In genomic region chr7:111084443-111084842, GRCm38 (mm10) we compare ENCODE assay signal across 13 mouse cellular contexts. TPM values are rescaled to one million over a fixed set of nuclear protein-coding genes. Genes with fewer than 3 reads are reported as not detected.
DNase-seq lines count a peak whose midpoint lies in the region; ATAC-seq and TF ChIP-seq lines count a peak whose summit lies in the region.
"Had no signal": no experiment of that assay in that cellular context is flagged by ENCODE, and none has a peak within 500 bp of the region (broad histone marks: within the 10 kb centered on the region; RNA-seq: fewer than 3 reads in every experiment).

No protein-coding gene starts in this region.

- TF ChIP-seq CTCF in heart, adult 2 months (IDR thresholded peaks at IDR 0.05), result peak; percentile 23; the same call in 1 of the 2 replicates

- H3K4me1 ChIP-seq in heart, adult 2 months (ENCODE audit: control insufficient read depth, insufficient read depth, low read length), result peaks cover 2% of the 10 kb centered on the region; the same call in 1 of the 2 replicates
- peaks cover 29% of the 10 kb centered on the region for H3K4me1 ChIP-seq in midbrain, embryonic 10.5 days
- peaks cover 22% of the 10 kb centered on the region for H3K4me1 ChIP-seq in midbrain, embryonic 13.5 days (replicated peaks)
- H3K4me1 ChIP-seq in liver, embryonic 11.5 days (replicated peaks; ENCODE audit: control insufficient read depth, insufficient read depth, low read length), result peaks cover 19% of the 10 kb centered on the region

- TF ChIP-seq EP300 in heart, adult 2 months (IDR thresholded peaks at IDR 0.05; ENCODE audit: insufficient read depth, low read depth, low read length), result no peak

- H3K79me2 ChIP-seq in heart, adult 2 months (replicated peaks; ENCODE audit: control insufficient read depth, insufficient read depth, low read length), result no peaks in the 10 kb centered on the region

- ATAC-seq in midbrain, embryonic 13.5 days, result no peak
- no peak for ATAC-seq in liver, embryonic 11.5 days (replicated peaks; ENCODE audit: low FRiP score)

- WGBS in heart, adult 2 months, result 52% methylated on average over 2 of the region's 2 CpGs
- 94% methylated on average over 2 of the region's 2 CpGs for WGBS in midbrain, embryonic 10.5 days
- 69% methylated on average over 2 of the region's 2 CpGs for WGBS in midbrain, embryonic 13.5 days
- WGBS in liver, embryonic 11.5 days, result 69% methylated on average over 2 of the region's 2 CpGs

- H3K27me3 ChIP-seq in heart, adult 2 months (ENCODE audit: control insufficient read depth, insufficient read depth, low read length), result no peaks in the 10 kb centered on the region
- H3K27me3 ChIP-seq in midbrain, embryonic 10.5 days (ENCODE audit: low read depth, poor library complexity, severe bottlenecking), result no peaks in the 10 kb centered on the region
- H3K27me3 ChIP-seq in midbrain, embryonic 13.5 days, result no peaks in the 10 kb centered on the region
- no peaks in the 10 kb centered on the region for H3K27me3 ChIP-seq in liver, embryonic 11.5 days (replicated peaks; ENCODE audit: control insufficient read depth, insufficient read depth, low read length)
- H3K27me3 ChIP-seq: embryonic facial prominence, embryonic 12.5 days had no signal

- no peak for DNase-seq in heart, adult 2 months
- no peak for DNase-seq in heart, adult 18-20 months
- DNase-seq in midbrain, embryonic 10.5 days (ENCODE audit: low spot score), result no peak
- DNase-seq in liver, embryonic 11.5 days (ENCODE audit: low spot score), result no peak
- peak; percentile 15 for DNase-seq in naive thymus-derived CD4-positive, alpha-beta T cell, adult 2 months (ENCODE audit: low read depth)
- no peak for DNase-seq in gastrocnemius, postnatal 4 days (ENCODE audit: low spot score in 2 of 2)
- DNase-seq: adrenal gland, adult 8-10 months; cerebellum, postnatal 36 days; kidney, adult 9 months; right cerebral cortex, postnatal 25 days; thymus, postnatal 36 days had no signal

- no peak for TF ChIP-seq POLR2A in heart, adult 2 months (IDR thresholded peaks at IDR 0.05; ENCODE audit: insufficient read depth, low read depth, low read length)

- H3K36me3 ChIP-seq in heart, adult 2 months (ENCODE audit: control insufficient read depth, insufficient read depth, low read length), result peaks cover 23% of the 10 kb centered on the region
- H3K36me3 ChIP-seq in midbrain, embryonic 10.5 days, result peaks cover 23% of the 10 kb centered on the region
- H3K36me3 ChIP-seq in midbrain, embryonic 13.5 days, result peaks cover 20% of the 10 kb centered on the region
- H3K36me3 ChIP-seq in liver, embryonic 11.5 days (ENCODE audit: control insufficient read depth, insufficient read depth, low read length), result peaks cover 19% of the 10 kb centered on the region

- H3K9ac ChIP-seq in heart, adult 2 months (ENCODE audit: low read depth, low read length), result no peak overlapping the region
- no peak overlapping the region for H3K9ac ChIP-seq in midbrain, embryonic 13.5 days (replicated peaks)
- no peak overlapping the region for H3K9ac ChIP-seq in liver, embryonic 11.5 days (ENCODE audit: low read depth, low read length)

- H3K4me2 ChIP-seq in midbrain, embryonic 13.5 days (replicated peaks), result no peak overlapping the region
- peak overlapping the region; percentile 12; the same call in 1 of the 2 replicates for H3K4me2 ChIP-seq in liver, embryonic 11.5 days

- intact Hi-C loops in heart, adult 2 months (cut with DNase I), result loop anchor here (5.0 kb wide), 1 partner anchor 73 kb away; no protein-coding TSS in a partner anchor

- H3K27ac ChIP-seq in heart, adult 2 months, result peak overlapping the region; percentile 96; the same call in 1 of the 2 replicates
- peak overlapping the region; percentile 100; the same call in 1 of the 2 replicates for H3K27ac ChIP-seq in midbrain, embryonic 10.5 days (replicated peaks)
- H3K27ac ChIP-seq in midbrain, embryonic 13.5 days, result no peak overlapping the region
- peak overlapping the region; percentile 25 for H3K27ac ChIP-seq in liver, embryonic 11.5 days (ENCODE audit: low read depth, low read length)

- H3K4me3 ChIP-seq in heart, adult 2 months, result no peak overlapping the region; the same call in 1 of the 2 replicates
- H3K4me3 ChIP-seq in midbrain, embryonic 10.5 days, result no peak overlapping the region; the same call in 1 of the 2 replicates
- H3K4me3 ChIP-seq in midbrain, embryonic 13.5 days (replicated peaks), result no peak overlapping the region
- no peak overlapping the region for H3K4me3 ChIP-seq in liver, embryonic 11.5 days (ENCODE audit: low read depth, low read length)

- no peaks in the 10 kb centered on the region; the same call in 1 of the 2 replicates for H3K9me3 ChIP-seq in midbrain, embryonic 10.5 days (replicated peaks)
- no peaks in the 10 kb centered on the region for H3K9me3 ChIP-seq in midbrain, embryonic 13.5 days
- H3K9me3 ChIP-seq in liver, embryonic 11.5 days (ENCODE audit: control insufficient read depth, low read length), result no peaks in the 10 kb centered on the region
- H3K9me3 ChIP-seq: embryonic facial prominence, embryonic 12.5 days had no signal

RNA-seq across cellular contexts. Expression of gene Eif4g2, which starts 1.6 kb away (rescaled TPM):
- 1,000 to 10,000 TPM in 1 of 2 experiments, 100 to 1,000 TPM in 1; 958 to 1,084 TPM for total RNA-seq in heart, adult 2 months (2021)
- polyA plus RNA-seq in heart, adult 2 months (2012; rRNA removed), result 174 and 435 TPM in 2 replicates
- 1,000 to 10,000 TPM; 1,006 to 1,066 TPM for total RNA-seq in heart, adult 18-20 months (2021)
- 1,390 and 1,545 TPM in 2 replicates for polyA plus RNA-seq in midbrain, embryonic 10.5 days (2016; fragmentation: Nextera tagmentation; extraction: Ambion mirVana)
- 1,301 and 1,321 TPM in 2 replicates for polyA plus RNA-seq in midbrain, embryonic 13.5 days (2015; fragmentation: Nextera tagmentation; extraction: Ambion mirVana)
- polyA plus RNA-seq in liver, embryonic 11.5 days (2014; fragmentation: Nextera tagmentation; extraction: Ambion mirVana), result 1,063 and 1,240 TPM in 2 replicates
- 100 to 1,000 TPM; 807 to 882 TPM for total RNA-seq in gastrocnemius, postnatal 4 days (2021)

RNA-seq across cellular contexts. Expression of gene Ctr9, which starts 55.7 kb away (rescaled TPM):
- 10 to 100 TPM; 13.0 to 14.6 TPM for total RNA-seq in heart, adult 2 months (2021)
- 5.8 and 11.1 TPM in 2 replicates for polyA plus RNA-seq in heart, adult 2 months (2012; rRNA removed)
- total RNA-seq in heart, adult 18-20 months (2021), result 10 to 100 TPM; 12.6 to 15.7 TPM
- polyA plus RNA-seq in midbrain, embryonic 10.5 days (2016; fragmentation: Nextera tagmentation; extraction: Ambion mirVana), result 81.6 and 93.9 TPM in 2 replicates
- 99.7 and 102 TPM in 2 replicates for polyA plus RNA-seq in midbrain, embryonic 13.5 days (2015; fragmentation: Nextera tagmentation; extraction: Ambion mirVana)
- polyA plus RNA-seq in liver, embryonic 11.5 days (2014; fragmentation: Nextera tagmentation; extraction: Ambion mirVana), result 53.6 and 58.3 TPM in 2 replicates
- total RNA-seq in gastrocnemius, postnatal 4 days (2021), result 10 to 100 TPM; 27.2 to 30.3 TPM
